Mouse (Mus musculus): ENCODE data around the gene Camk2d.

DNA sequence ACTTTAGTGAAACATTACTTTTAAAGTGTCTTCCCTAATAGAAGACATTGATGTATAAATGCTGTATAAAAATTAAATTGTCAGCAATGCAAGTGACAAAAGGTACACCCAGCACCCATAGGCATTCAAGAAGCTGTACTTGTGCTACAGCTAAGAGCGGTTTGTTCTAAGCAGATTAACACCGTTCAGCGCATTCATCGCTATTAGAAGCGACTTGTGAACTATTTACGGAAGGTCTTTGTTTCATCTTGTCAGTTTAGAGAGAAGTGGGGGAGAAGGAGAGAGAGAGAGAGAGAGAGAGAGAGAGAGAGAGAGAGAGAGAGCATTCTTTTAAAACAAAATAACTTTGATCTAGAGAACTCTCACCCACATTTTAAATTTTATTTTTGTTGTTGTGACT is 38.1 kb downstream of the Camk2d start:
- no peak for TF ChIP-seq CTCF (IDR thresholded peaks at IDR 0.05; ENCODE audit: extremely low read depth, insufficient read depth, insufficient read length, insufficient replicate concordance)
- TF ChIP-seq POLR2A (IDR thresholded peaks at IDR 0.05; ENCODE audit: low read depth, low read length), result no peak

Data from spleen, adult 2 months (tissue).